Mouse (Mus musculus) neural tube, embryonic 10.5 days (tissue): ENCODE results near the gene Bbs1.
"Not testable (repeated sequence)": the region's sequence is repeated elsewhere in the genome, so short reads cannot be mapped to it uniquely, and the experiment has no call there.

Experiments used
- DNase-seq: peaks from one replicate; pipeline ENCODE4 v3.0.0-alpha.2; 2017; ENCODE audit warnings: low spot score; ENCODE audit errors: extremely low spot score

The Bbs1 gene

GRCm38 (mm10) chr19:4905979-4906794, at the start of gene Bbs1:
Gene Bbs1 (minus strand): TSS chr19:4906628.
- peak; percentile 85 for DNase-seq

- not testable (repeated sequence) for DNase-seq
Observed at GRCm38 (mm10) chr19:4948641-4949040, 42.2 kb upstream of the Bbs1 start.

- no peak for DNase-seq
Observed at GRCm38 (mm10) chr19:4945540-4945939, 39.1 kb upstream of the Bbs1 start.

GRCm38 (mm10) chr19:4943253-4943588, 36.8 kb upstream of the Bbs1 start:
- DNase-seq, result no peak

GRCm38 (mm10) chr19:4942551-4943252, 36.3 kb upstream of the Bbs1 start, which contains the start of gene Peli3:
Gene Peli3 (minus strand): TSS chr19:4943127.
- peak; percentile 88 for DNase-seq

- DNase-seq, result no peak
Observed at GRCm38 (mm10) chr19:4937444-4938310, 31.2 kb upstream of the Bbs1 start.

GRCm38 (mm10) chr19:4936896-4937295, 30.5 kb upstream of the Bbs1 start:
- DNase-seq, result no peak

- no peak for DNase-seq
Observed at GRCm38 (mm10) chr19:4928781-4929180, 22.4 kb upstream of the Bbs1 start.

- peak; percentile 99 for DNase-seq
Observed at GRCm38 (mm10) chr19:4927904-4928531, 21.6 kb upstream of the Bbs1 start, which contains the start of gene Dpp3. Gene Dpp3 (minus strand): TSS chr19:4928287.

- no peak for DNase-seq
Observed at GRCm38 (mm10) chr19:4925121-4925860, 18.9 kb upstream of the Bbs1 start.

- DNase-seq, result no peak
Observed at GRCm38 (mm10) chr19:4919652-4920051, 13.2 kb upstream of the Bbs1 start.

- DNase-seq, result no peak
Observed at GRCm38 (mm10) chr19:4916827-4917226, 10.4 kb upstream of the Bbs1 start.

GRCm38 (mm10) chr19:4915924-4916603, 9.6 kb upstream of the Bbs1 start:
- DNase-seq, result no peak

GRCm38 (mm10) chr19:4909376-4909775, 2.9 kb upstream of the Bbs1 start:
- DNase-seq, result no peak

- peak; percentile 21 for DNase-seq
Observed at GRCm38 (mm10) chr19:4908107-4908506, 1.7 kb upstream of the Bbs1 start.

- no peak for DNase-seq
Observed at GRCm38 (mm10) chr19:4899888-4900287, 6.5 kb downstream of the Bbs1 start.

GRCm38 (mm10) chr19:4898972-4899371, 7.5 kb downstream of the Bbs1 start:
- DNase-seq, result no peak

- no peak for DNase-seq
Observed at GRCm38 (mm10) chr19:4896780-4897520, 9.5 kb downstream of the Bbs1 start.

GRCm38 (mm10) chr19:4891798-4892197, 14.6 kb downstream of the Bbs1 start:
- no peak for DNase-seq
